Mouse (Mus musculus) erythroblast, embryonic 14.5 days (primary cell): ENCODE results near the gene Gm21095. TPM values are rescaled to one million over a fixed set of nuclear protein-coding genes. Genes with fewer than 3 reads are reported as not detected.
"Not testable (repeated sequence)": the region's sequence is repeated elsewhere in the genome, so short reads cannot be mapped to it uniquely, and the experiment has no call there.

Experiments used
- H3K27me3 ChIP-seq: 2 replicates; pipeline ENCODE4 v1.6.1; 2012; ENCODE audit warnings: inconsistent platforms; ENCODE audit not compliant: control insufficient read depth
- H3K36me3 ChIP-seq: 2 replicates; pipeline ENCODE4 v1.6.1; 2012; ENCODE audit warnings: mild to moderate bottlenecking, inconsistent platforms; ENCODE audit not compliant: control insufficient read depth
- H3K4me1 ChIP-seq: 2 replicates; pipeline ENCODE4 v1.6.1; 2012; ENCODE audit warnings: inconsistent platforms; ENCODE audit not compliant: control insufficient read depth
- H3K4me3 ChIP-seq: replicated peaks from 2 replicates; pipeline ENCODE3; 2012; ENCODE audit warnings: moderate library complexity, mild to moderate bottlenecking, inconsistent platforms
- H3K9me3 ChIP-seq: 2 replicates; pipeline ENCODE4 v1.6.1; 2012; ENCODE audit warnings: low read length, inconsistent platforms, mixed read lengths; ENCODE audit not compliant: control insufficient read depth
- polyA plus RNA-seq: library from polyadenylated mRNA; stranded (reverse); fragments of >175 nt; gene quantifications from 2 replicates; pipeline ENCODE4 v1.2.3, GENCODE M21; 2012

The Gm21095 gene
- not detected in 2 replicates for polyA plus RNA-seq

- H3K36me3 ChIP-seq, H3K9me3 ChIP-seq, H3K4me1 ChIP-seq, H3K27me3 ChIP-seq, H3K4me3 ChIP-seq: not testable (repeated sequence)
Measured at GRCm38 (mm10) chrY:84096979-84097378, at the start of gene Gm21095. Gene Gm21095 (plus strand): TSS chrY:84097279.
